Mouse (Mus musculus) cerebellum, adult 2 months (tissue): ENCODE data around the gene Cyb5d2.

Experiments
- CTCF ChIP-seq: fragments of 200-500 bp; IDR thresholded peaks from 2 replicates; pipeline ENCODE4 v1.5.1; 2011; ENCODE audit warnings: low read depth, mild to moderate bottlenecking, control low read depth, low read length, moderate library complexity, borderline replicate concordance; ENCODE audit not compliant: insufficient read depth
- POLR2A ChIP-seq: fragments of 200-500 bp; IDR thresholded peaks from 2 replicates; pipeline ENCODE4 v1.6.1; 2011; ENCODE audit warnings: low read length, control low read depth, borderline replicate concordance; ENCODE audit not compliant: insufficient read depth

DNA sequence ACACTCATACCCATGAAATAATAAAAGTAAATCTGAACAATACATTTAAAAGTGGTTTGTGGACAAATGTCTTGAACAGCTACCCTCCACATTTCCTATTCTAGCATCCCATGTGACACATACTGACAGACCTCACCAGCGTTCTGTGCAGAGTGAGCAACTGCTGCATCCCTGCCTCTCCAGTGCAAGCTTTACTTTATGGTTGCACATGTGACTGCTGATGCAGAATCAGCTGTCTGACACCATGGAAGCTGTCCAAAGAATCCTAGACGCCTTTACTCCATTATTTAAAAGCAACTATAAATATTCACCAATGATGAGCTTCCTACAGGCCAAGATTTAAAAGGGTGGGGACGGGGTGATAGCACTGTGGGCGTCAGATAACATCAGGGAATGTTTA is 24.5 kb downstream of the Cyb5d2 start:
- TF ChIP-seq CTCF: no peak
- TF ChIP-seq POLR2A: no peak
